Mouse (Mus musculus): ENCODE measurements around the gene Usp19.

GRCm38 (mm10) chr9:108489702-108490558 lies 472 bp upstream of the Usp19 start:
- TF ChIP-seq TAL1 (IDR thresholded peaks at IDR 0.05; ENCODE audit: low read length) (no peak), GATA1 (IDR thresholded peaks at IDR 0.05; ENCODE audit: low read length) (no peak)

All from erythroblast, embryonic 14.5 days (primary cell).